Mouse (Mus musculus) heart, embryonic 15.5 days (tissue): ENCODE results near the gene B4galnt2. TPM values are rescaled to one million over a fixed set of nuclear protein-coding genes. Genes with fewer than 3 reads are reported as not detected.

Experiments used
- ATAC-seq: fragments of 200-750 bp; cut with Nextera tagmentation; replicated peaks from 2 replicates; pipeline ENCODE4 v1.8.0; 2017; ENCODE audit warnings: low read depth, moderate TSS enrichment; ENCODE audit not compliant: insufficient number of reproducible peaks, insufficient read depth, low FRiP score
- H3K27ac ChIP-seq: fragments of 300-500 bp; sonication (generic); 2 replicates; pipeline ENCODE4 v1.5.1; 2015; ENCODE audit warnings: mild to moderate bottlenecking, inconsistent platforms
- H3K27me3 ChIP-seq: fragments of 300-500 bp; sonication (generic); 2 replicates; pipeline ENCODE4 v1.6.1; 2015; ENCODE audit warnings: inconsistent platforms
- H3K36me3 ChIP-seq: fragments of 300-500 bp; sonication (generic); 2 replicates; pipeline ENCODE4 v1.6.1; 2015; ENCODE audit warnings: mild to moderate bottlenecking, inconsistent platforms
- H3K4me1 ChIP-seq: fragments of 300-500 bp; sonication (generic); replicated peaks from 2 replicates; pipeline ENCODE4 v1.6.1; 2015; ENCODE audit warnings: inconsistent platforms
- H3K4me2 ChIP-seq: fragments of 300-500 bp; sonication (generic); 2 replicates; pipeline ENCODE4 v1.6.1; 2015; ENCODE audit warnings: inconsistent platforms, mild to moderate bottlenecking, moderate library complexity
- H3K4me3 ChIP-seq: fragments of 300-500 bp; sonication (generic); 2 replicates; pipeline ENCODE4 v1.5.1; 2015; ENCODE audit warnings: mild to moderate bottlenecking, inconsistent platforms
- H3K9ac ChIP-seq: fragments of 300-500 bp; sonication (generic); 2 replicates; pipeline ENCODE4 v1.6.1; 2015; ENCODE audit warnings: mild to moderate bottlenecking, inconsistent platforms
- H3K9me3 ChIP-seq: fragments of 300-500 bp; sonication (generic); replicated peaks from 2 replicates; pipeline ENCODE4 v1.6.1; 2016; ENCODE audit warnings: inconsistent platforms
- WGBS: fragments of 180-500 bp; shearing (Covaris S2); methylation state at CpG from one replicate; pipeline ENCODE4 v1.1.7; 2015; ENCODE audit warnings: mixed read lengths; 5-methylcytosine and 5-hydroxymethylcytosine counted together
- microRNA-seq: library from miRNA; unstranded; fragments of <30 nt; microRNA quantifications from one replicate; pipeline ENCODE4, GENCODE M21; 2016
- polyA plus RNA-seq: library from polyadenylated mRNA; unstranded; fragments of >200 nt; fragmentation: Nextera tagmentation; extraction: Ambion mirVana; gene quantifications from 2 replicates; pipeline ENCODE4 v1.2.1, GENCODE M21; 2015

Gene B4galnt2
- polyA plus RNA-seq, 1 experiment from 2014 or later, result 0.23 TPM

DNA sequence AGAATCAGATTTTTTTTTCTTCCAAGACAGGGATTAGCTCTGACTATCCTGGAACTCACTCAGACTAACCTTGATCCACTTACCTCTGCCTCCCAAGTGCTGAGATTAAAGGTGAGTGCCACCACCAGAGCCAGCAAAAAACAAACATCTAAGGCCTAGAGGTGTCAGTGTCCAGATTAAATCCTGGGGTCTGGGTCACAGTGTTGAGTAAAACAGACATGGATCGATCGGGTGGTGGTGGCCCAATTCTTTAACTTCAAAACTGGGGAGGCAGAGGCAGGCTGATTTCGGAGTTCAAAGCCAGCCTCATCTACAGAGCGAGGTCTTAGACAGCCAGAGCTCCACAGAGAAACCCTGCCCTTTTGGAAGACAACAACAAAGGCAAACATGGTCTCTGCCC lies 92.3 kb downstream of the B4galnt2 start:
- H3K27ac ChIP-seq, result no peak overlapping the region
- 95% methylated on average over 4 of the region's 4 CpGs for WGBS
- no peak overlapping the region for H3K4me2 ChIP-seq

DNA sequence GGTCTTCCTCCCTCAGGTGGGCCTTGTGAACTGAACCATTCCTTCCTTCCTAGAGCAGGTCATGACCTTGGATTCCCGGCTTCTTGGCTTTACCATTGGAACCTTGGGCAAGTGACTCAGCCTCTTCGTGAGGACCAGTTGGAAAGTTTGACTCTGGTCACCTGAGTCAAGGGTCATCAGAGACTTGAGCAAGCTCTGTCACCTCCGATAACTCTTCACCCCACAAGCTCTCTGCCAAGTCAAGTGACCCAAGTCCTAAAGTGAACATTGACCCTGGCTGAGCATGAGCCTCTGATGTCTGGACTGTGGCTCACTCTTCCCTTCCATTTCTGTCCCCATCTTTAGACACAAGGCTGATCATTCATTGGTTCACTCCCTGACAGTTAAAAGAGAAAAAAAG lies 93.2 kb downstream of the B4galnt2 start:
- H3K27me3 ChIP-seq, result peaks cover 3% of the 10 kb centered on the region; the same call in 1 of the 2 replicates
- 78% methylated on average over 3 of the region's 3 CpGs for WGBS
- peaks cover 15% of the 10 kb centered on the region for H3K4me1 ChIP-seq
- no peaks in the 10 kb centered on the region for H3K36me3 ChIP-seq
- no peak overlapping the region for H3K4me3 ChIP-seq
- H3K9me3 ChIP-seq, result no peaks in the 10 kb centered on the region
- H3K9ac ChIP-seq, result no peak overlapping the region
- H3K4me2 ChIP-seq, result no peak overlapping the region
- no peak for ATAC-seq
- H3K27ac ChIP-seq, result no peak overlapping the region

More for the DNA sequence above, 92.3 kb downstream of the B4galnt2 start:
- Histone ChIP-seq H3K9ac (no peak overlapping the region), H3K4me3 (no peak overlapping the region), H3K27me3 (peaks cover 3% of the 10 kb centered on the region; the same call in 1 of the 2 replicates), H3K36me3 (no peaks in the 10 kb centered on the region), H3K9me3 (no peaks in the 10 kb centered on the region), H3K4me1 (peaks cover 23% of the 10 kb centered on the region)
- ATAC-seq, result no peak

DNA sequence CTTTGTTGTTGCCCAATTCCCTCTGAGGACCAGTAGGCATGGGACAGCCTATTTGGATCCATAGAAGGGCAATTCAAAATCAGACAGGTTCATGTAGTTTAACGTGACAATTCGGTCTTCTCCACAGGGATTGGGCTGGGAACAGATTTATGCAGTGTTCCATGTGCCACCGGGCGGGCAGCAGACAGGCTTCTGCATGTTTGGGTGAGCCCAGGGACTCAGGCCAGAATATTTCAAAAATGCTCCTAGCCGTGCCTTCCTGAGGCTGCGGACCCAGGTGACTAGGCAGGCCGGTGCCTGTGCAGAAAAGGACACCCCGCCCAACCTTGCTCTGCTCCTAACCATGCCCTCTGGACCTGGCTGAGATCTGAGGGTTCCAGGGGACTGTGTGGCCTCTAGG lies 95.6 kb downstream of the B4galnt2 start:
- Histone ChIP-seq H3K4me2 (no peak overlapping the region), H3K36me3 (no peaks in the 10 kb centered on the region), H3K27me3 (0 out of 2 replicates have a peak, but pooled peaks cover 3% of the 10 kb centered on the region), H3K27ac (no peak overlapping the region), H3K4me1 (peaks cover 4% of the 10 kb centered on the region), H3K9me3 (no peaks in the 10 kb centered on the region), H3K4me3 (no peak overlapping the region), H3K9ac (no peak overlapping the region)
- WGBS, result 81% methylated on average over 8 of the region's 8 CpGs
- ATAC-seq, result no peak

Small RNA genes within 50 kb of the gene (microRNA-seq; reads per million reads assigned to microRNA genes)
- 0.84 reads per million for gene Mir3063

Other genes starting within 250 kb of the B4galnt2 start
- gene Phb, start 247.9 kb downstream of the B4galnt2 start, polyA plus RNA-seq, result 237 and 293 TPM in 2 replicates
- 12.9 and 14.3 TPM in 2 replicates for gene Zfp652, start 202.2 kb downstream of the B4galnt2 start, polyA plus RNA-seq
- 0.71 TPM in 2 replicates for gene B130006D01Rik, start 191.3 kb downstream of the B4galnt2 start, polyA plus RNA-seq
- gene Phospho1, start 90.4 kb downstream of the B4galnt2 start, polyA plus RNA-seq, result 4.5 and 5.3 TPM in 2 replicates
- 29.4 and 31.8 TPM in 2 replicates for gene Gngt2, start 77.7 kb downstream of the B4galnt2 start, polyA plus RNA-seq
- gene Abi3, start 72.4 kb downstream of the B4galnt2 start, polyA plus RNA-seq, result 13.0 and 22.0 TPM in 2 replicates
- gene Igf2bp1, start 91.0 kb upstream of the B4galnt2 start, polyA plus RNA-seq, result 20.6 and 25.7 TPM in 2 replicates
- not detected in 2 replicates for gene Gip, start 109.7 kb upstream of the B4galnt2 start, polyA plus RNA-seq
- 65.5 and 74.2 TPM in 2 replicates for gene Snf8, start 120.0 kb upstream of the B4galnt2 start, polyA plus RNA-seq
- gene Ube2z, start 150.5 kb upstream of the B4galnt2 start, polyA plus RNA-seq, result 25.6 and 35.2 TPM in 2 replicates
- 1,708 and 1,946 TPM in 2 replicates for gene Atp5g1, start 160.8 kb upstream of the B4galnt2 start, polyA plus RNA-seq
- gene Calcoco2, start 197.1 kb upstream of the B4galnt2 start, polyA plus RNA-seq, result not detected in 2 replicates
- gene Ttll6, start 218.9 kb upstream of the B4galnt2 start, polyA plus RNA-seq, result 0.05 and 0.18 TPM in 2 replicates